15 mouse cellular contexts compared by ENCODE assay signal in genomic region chr14:11857928-11858481, GRCm38 (mm10).
DNase-seq lines count a peak whose midpoint lies in the region; ATAC-seq lines count a peak whose summit lies in the region.
"Had no signal": no experiment of that assay in that cellular context is flagged by ENCODE, and none has a peak within 500 bp of the region (broad histone marks: within the 10 kb centered on the region; RNA-seq: fewer than 3 reads in every experiment).

No protein-coding gene starts in this region.

- 72% methylated on average over 3 of the region's 3 CpGs for WGBS in neural tube, embryonic 15.5 days

- H3K9ac ChIP-seq in neural tube, embryonic 15.5 days (replicated peaks), result no peak overlapping the region
- H3K9ac ChIP-seq: hindbrain, embryonic 13.5 days; midbrain, embryonic 12.5 days; stomach, embryonic 15.5 days had no signal

- H3K9me3 ChIP-seq in neural tube, embryonic 15.5 days (replicated peaks), result no peaks in the 10 kb centered on the region
- H3K9me3 ChIP-seq: hindbrain, embryonic 13.5 days; midbrain, embryonic 12.5 days; stomach, embryonic 15.5 days had no signal

- H3K27ac ChIP-seq in neural tube, embryonic 15.5 days (replicated peaks), result no peak overlapping the region
- H3K27ac ChIP-seq: hindbrain, embryonic 13.5 days; midbrain, embryonic 12.5 days; stomach, embryonic 15.5 days had no signal

- H3K4me3 ChIP-seq in neural tube, embryonic 15.5 days (replicated peaks), result no peak overlapping the region
- H3K4me3 ChIP-seq: hindbrain, embryonic 13.5 days; midbrain, embryonic 12.5 days; stomach, embryonic 15.5 days had no signal

- H3K4me1 ChIP-seq in neural tube, embryonic 15.5 days, result peaks cover 5% of the 10 kb centered on the region; the same call in 1 of the 2 replicates
- H3K4me1 ChIP-seq: stomach, embryonic 15.5 days had no signal

- DNase-seq in heart, adult 11 months, result peak; percentile 86
- DNase-seq in heart, postnatal 36 days, result no peak
- peak; percentile 24 for DNase-seq in neural tube, embryonic 10.5 days (ENCODE audit: extremely low spot score, low spot score)
- peak; percentile 56 for DNase-seq in embryo, embryonic 10.5 days (ENCODE audit: low spot score)
- no peak for DNase-seq in right cerebral cortex, postnatal 25 days
- DNase-seq in adrenal gland, adult 8-10 months, result no peak
- no peak for DNase-seq in thymus, postnatal 10 days (ENCODE audit: low spot score in 2 of 2)
- DNase-seq: adrenal gland, postnatal 10 days; layer of hippocampus, postnatal 36 days; thymus, postnatal 25 days had no signal

- intact Hi-C loops in heart, postnatal 36 days (cut with DNase I), result no loop called here

- ATAC-seq in neural tube, embryonic 15.5 days (ENCODE audit: low FRiP score), result no peak
- ATAC-seq: forebrain, embryonic 14.5 days had no signal

- no peaks in the 10 kb centered on the region for H3K27me3 ChIP-seq in neural tube, embryonic 15.5 days (replicated peaks)
- H3K27me3 ChIP-seq: hindbrain, embryonic 13.5 days; midbrain, embryonic 12.5 days; stomach, embryonic 15.5 days had no signal

- no peak overlapping the region for H3K4me2 ChIP-seq in neural tube, embryonic 15.5 days
- H3K4me2 ChIP-seq: hindbrain, embryonic 13.5 days; midbrain, embryonic 12.5 days; stomach, embryonic 15.5 days had no signal

- no peaks in the 10 kb centered on the region for H3K36me3 ChIP-seq in neural tube, embryonic 15.5 days
- H3K36me3 ChIP-seq: hindbrain, embryonic 13.5 days; midbrain, embryonic 12.5 days; stomach, embryonic 15.5 days had no signal

Comparison
In these comparisons a context has a peak if more than half of its experiments do, and no peak if none do; other contexts are left out.
1. DNase-seq: peak in heart, adult 11 months (single experiment), neural tube, embryonic 10.5 days (single experiment) and embryo, embryonic 10.5 days (single experiment); none in heart, postnatal 36 days (0 of 2), right cerebral cortex, postnatal 25 days (single experiment), adrenal gland, adult 8-10 months (single experiment) and thymus, postnatal 10 days (0 of 2).